Mouse (Mus musculus): ENCODE measurements around the gene Ckm. TPM values are rescaled to one million over a fixed set of nuclear protein-coding genes. Genes with fewer than 3 reads are reported as not detected.

Gene Ckm
- polyA plus RNA-seq, 1 experiment from 2014 or later: 910 TPM

DNA sequence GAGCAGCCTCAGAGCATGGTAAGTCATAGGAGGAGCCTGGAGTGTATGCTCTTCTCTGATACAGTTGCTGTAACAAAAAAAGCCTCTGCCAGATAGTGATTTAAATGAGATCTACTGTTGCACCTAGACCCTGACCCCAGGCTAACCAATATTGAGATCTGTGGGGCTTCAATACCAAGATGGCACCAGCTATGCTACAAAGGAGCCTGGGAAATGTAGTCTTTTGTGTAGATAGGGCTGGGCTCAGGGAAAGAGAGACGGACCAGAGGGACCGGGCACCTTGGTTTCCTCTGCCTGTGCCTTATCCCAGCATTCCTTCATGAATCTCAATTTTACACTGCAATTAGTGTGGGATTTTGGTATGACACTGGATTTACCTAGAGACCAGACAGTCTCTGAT lies 31.2 kb upstream of the Ckm start:
- no peak overlapping the region for H3K9ac ChIP-seq (ENCODE audit: low read length)
- no peak overlapping the region for H3K27ac ChIP-seq (replicated peaks in 1 of 2; ENCODE audit: control insufficient read depth in 1 of 2, insufficient read depth in 1 of 2, low read depth in 2 of 2, low read length in 2 of 2)
- H3K4me2 ChIP-seq (ENCODE audit: low read length): no peak overlapping the region
- no peaks in the 10 kb centered on the region for H3K27me3 ChIP-seq (ENCODE audit: control insufficient read depth, insufficient read depth, low read length)
- H3K9me3 ChIP-seq (ENCODE audit: control insufficient read depth, low read length): no peaks in the 10 kb centered on the region
- H3K36me3 ChIP-seq (ENCODE audit: control insufficient read depth, insufficient read depth, low read length): peaks cover 85% of the 10 kb centered on the region
- ATAC-seq (ENCODE audit: insufficient number of reproducible peaks, insufficient read depth, low FRiP score, low read depth): no peak
- 94% methylated on average over 2 of the region's 2 CpGs for WGBS
- H3K4me3 ChIP-seq (ENCODE audit: control insufficient read depth in 1 of 2, insufficient read depth in 1 of 2, low read depth in 1 of 2, low read length in 2 of 2): no peak overlapping the region
- H3K4me1 ChIP-seq (ENCODE audit: control insufficient read depth in 2 of 2, insufficient read depth in 2 of 2, low read length in 2 of 2): peaks cover 4 to 10% of the 10 kb centered on the region in 2 experiments; a peak in 3 of 4 replicates

DNA sequence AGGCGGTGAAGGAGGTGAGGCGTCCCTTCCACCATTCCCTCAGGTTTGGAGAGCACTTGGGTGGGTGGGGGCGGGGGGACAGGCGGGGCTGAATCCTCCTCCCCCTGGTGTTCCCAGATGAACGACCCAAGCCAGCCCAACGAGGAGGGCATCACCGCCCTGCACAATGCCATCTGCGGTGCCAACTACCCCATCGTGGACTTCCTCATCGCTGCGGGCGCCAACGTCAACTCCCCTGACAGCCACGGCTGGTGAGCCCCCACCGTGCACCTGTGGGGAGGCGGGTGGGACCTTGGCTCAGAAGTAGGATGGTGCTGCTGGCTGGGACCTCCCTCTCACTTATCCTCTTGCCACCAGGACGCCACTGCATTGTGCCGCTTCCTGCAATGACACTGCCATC lies 29.2 kb upstream of the Ckm start:
- WGBS: 79% methylated on average over 18 of the region's 18 CpGs
- Histone ChIP-seq H3K4me3 (ENCODE audit: control insufficient read depth in 1 of 2, insufficient read depth in 1 of 2, low read depth in 1 of 2, low read length in 2 of 2) (no peak overlapping the region), H3K27me3 (ENCODE audit: control insufficient read depth, insufficient read depth, low read length) (no peaks in the 10 kb centered on the region), H3K9ac (ENCODE audit: low read length) (no peak overlapping the region), H3K4me1 (ENCODE audit: control insufficient read depth in 2 of 2, insufficient read depth in 2 of 2, low read length in 2 of 2) (peaks cover 4 to 8% of the 10 kb centered on the region in 2 experiments; a peak in 2 of 4 replicates), H3K27ac (replicated peaks in 1 of 2; ENCODE audit: control insufficient read depth in 1 of 2, insufficient read depth in 1 of 2, low read depth in 2 of 2, low read length in 2 of 2) (no peak overlapping the region), H3K36me3 (ENCODE audit: control insufficient read depth, insufficient read depth, low read length) (peaks cover 90% of the 10 kb centered on the region), H3K9me3 (ENCODE audit: control insufficient read depth, low read length) (no peaks in the 10 kb centered on the region), H3K4me2 (ENCODE audit: low read length) (no peak overlapping the region)
- ATAC-seq (ENCODE audit: insufficient number of reproducible peaks, insufficient read depth, low FRiP score, low read depth): no peak

DNA sequence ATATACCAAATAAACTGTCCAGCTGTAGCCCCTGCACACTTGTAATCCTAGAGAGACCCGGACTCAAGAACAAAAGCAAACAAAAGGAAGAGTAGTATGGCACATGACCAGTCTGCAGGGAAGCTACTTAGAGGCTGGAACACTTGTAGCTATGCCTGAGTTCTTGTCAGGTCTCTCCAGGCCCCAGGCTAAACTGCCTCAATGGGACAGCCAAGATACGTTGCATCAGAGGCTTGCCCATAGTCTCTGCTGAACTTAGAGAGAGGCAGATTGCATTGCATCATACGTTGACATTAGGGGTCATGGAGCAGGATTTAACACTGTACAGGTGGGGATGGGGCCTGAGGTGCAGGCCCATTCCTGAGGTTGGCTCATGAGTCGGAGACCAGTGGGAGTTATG lies 28.6 kb upstream of the Ckm start:
- Histone ChIP-seq H3K36me3 (ENCODE audit: control insufficient read depth, insufficient read depth, low read length) (peaks cover 84% of the 10 kb centered on the region), H3K4me2 (ENCODE audit: low read length) (no peak overlapping the region)

DNA sequence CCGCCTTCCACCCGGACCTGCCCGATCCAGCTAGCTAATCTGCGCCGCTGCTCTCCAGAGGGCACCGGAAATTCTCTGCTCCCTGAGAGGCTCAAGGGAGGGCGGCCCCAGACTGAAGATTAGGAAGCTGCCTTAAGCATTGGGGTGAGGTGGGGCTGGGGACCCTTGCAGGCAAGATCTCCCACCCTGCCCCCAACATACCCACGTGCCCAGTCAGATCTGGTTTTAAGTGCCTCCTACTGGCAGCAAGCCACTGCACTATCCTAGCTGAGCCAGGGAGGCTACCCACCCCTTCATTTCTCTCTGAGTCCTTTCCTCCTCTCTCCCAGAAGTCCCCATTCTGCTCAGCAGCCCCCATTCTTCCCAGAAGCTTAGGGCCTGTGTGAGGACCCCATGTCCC lies 26.5 kb upstream of the Ckm start:
- H3K4me1 ChIP-seq (ENCODE audit: control insufficient read depth in 2 of 2, insufficient read depth in 2 of 2, low read length in 2 of 2): peaks cover 4 to 14% of the 10 kb centered on the region in 2 experiments; a peak in 3 of 4 replicates
- H3K4me2 ChIP-seq (ENCODE audit: low read length): no peak overlapping the region
- H3K27me3 ChIP-seq (ENCODE audit: control insufficient read depth, insufficient read depth, low read length): no peaks in the 10 kb centered on the region
- no peaks in the 10 kb centered on the region for H3K9me3 ChIP-seq (ENCODE audit: control insufficient read depth, low read length)
- H3K4me3 ChIP-seq (ENCODE audit: control insufficient read depth in 1 of 2, insufficient read depth in 1 of 2, low read depth in 1 of 2, low read length in 2 of 2): no peak overlapping the region
- no peak for ATAC-seq (ENCODE audit: insufficient number of reproducible peaks, insufficient read depth, low FRiP score, low read depth)
- WGBS: 49% methylated on average over 8 of the region's 8 CpGs
- no peak overlapping the region for H3K9ac ChIP-seq (ENCODE audit: low read length)
- H3K36me3 ChIP-seq (ENCODE audit: control insufficient read depth, insufficient read depth, low read length): peaks cover 65% of the 10 kb centered on the region
- H3K27ac ChIP-seq (replicated peaks in 1 of 2; ENCODE audit: control insufficient read depth in 1 of 2, insufficient read depth in 1 of 2, low read depth in 2 of 2, low read length in 2 of 2): peak overlapping the region; percentile 24 to 29; a peak in 1 of 4 replicates

More for the DNA sequence above, 28.6 kb upstream of the Ckm start:
- Histone ChIP-seq H3K9ac (ENCODE audit: low read length) (no peak overlapping the region), H3K4me1 (ENCODE audit: control insufficient read depth in 2 of 2, insufficient read depth in 2 of 2, low read length in 2 of 2) (peaks cover 4 to 8% of the 10 kb centered on the region in 2 experiments; a peak in 2 of 4 replicates), H3K9me3 (ENCODE audit: control insufficient read depth, low read length) (no peaks in the 10 kb centered on the region), H3K27me3 (ENCODE audit: control insufficient read depth, insufficient read depth, low read length) (no peaks in the 10 kb centered on the region), H3K27ac (replicated peaks in 1 of 2; ENCODE audit: control insufficient read depth in 1 of 2, insufficient read depth in 1 of 2, low read depth in 2 of 2, low read length in 2 of 2) (no peak overlapping the region), H3K4me3 (ENCODE audit: control insufficient read depth in 1 of 2, insufficient read depth in 1 of 2, low read depth in 1 of 2, low read length in 2 of 2) (no peak overlapping the region)
- WGBS: 87% methylated on average over 4 of the region's 4 CpGs
- ATAC-seq (ENCODE audit: insufficient number of reproducible peaks, insufficient read depth, low FRiP score, low read depth): no peak

DNA sequence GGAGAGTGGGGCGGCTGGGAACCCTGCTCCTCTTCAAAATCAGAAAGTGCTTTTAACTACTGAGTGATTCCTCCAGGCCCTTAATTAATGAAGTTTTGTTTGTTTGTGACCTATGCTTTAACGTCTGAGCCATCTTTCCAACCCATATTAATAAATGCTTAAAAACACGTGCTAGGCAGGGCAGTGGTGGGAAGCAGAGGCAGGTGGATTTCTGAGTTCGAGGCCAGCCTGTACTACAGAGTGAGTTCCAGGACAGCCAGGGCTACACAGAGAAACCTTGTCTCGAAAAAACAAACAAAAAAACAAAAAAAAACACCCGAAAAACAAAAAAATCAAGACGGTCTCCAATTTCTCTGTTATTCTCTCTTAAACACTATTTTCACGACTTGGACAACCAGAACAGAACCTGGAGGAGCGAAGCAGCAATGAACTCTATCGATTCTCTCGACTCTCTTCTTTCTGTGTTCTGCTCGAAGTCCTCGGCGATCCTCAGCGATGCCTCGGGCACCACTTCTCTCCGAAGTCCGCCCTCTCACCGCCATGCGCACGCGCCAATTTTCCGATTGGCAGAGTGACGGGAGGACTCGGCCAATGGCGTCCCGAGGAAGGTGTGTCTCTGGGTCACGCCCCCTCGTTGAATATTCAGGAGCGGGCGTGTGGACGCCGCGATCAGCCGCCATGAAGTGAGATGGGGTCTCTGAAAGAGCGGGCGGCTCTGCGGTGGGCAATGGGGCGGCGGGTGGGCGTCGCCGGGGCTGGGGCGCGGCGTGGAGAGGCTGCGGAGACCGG lies 23.0 kb upstream of the Ckm start, which contains the start of gene Ercc2:
TSS of gene Ercc2 (plus strand) at position 634 of the 789 bp plus-strand sequence.
- Histone ChIP-seq H3K4me3 (ENCODE audit: control insufficient read depth in 1 of 2, insufficient read depth in 1 of 2, low read depth in 1 of 2, low read length in 2 of 2) (peak within 1 kb of the TSS; percentile 85 to 87), H3K27ac (replicated peaks in 1 of 2; ENCODE audit: control insufficient read depth in 1 of 2, insufficient read depth in 1 of 2, low read depth in 2 of 2, low read length in 2 of 2) (peak within 1 kb of the TSS in 1 of 2 experiments; percentile 50; a peak in 1 of 4 replicates), H3K4me2 (ENCODE audit: low read length) (peak within 1 kb of the TSS; percentile 91), H3K36me3 (ENCODE audit: control insufficient read depth, insufficient read depth, low read length) (peaks cover 58% of the 10 kb centered on the region), H3K4me1 (ENCODE audit: control insufficient read depth in 2 of 2, insufficient read depth in 2 of 2, low read length in 2 of 2) (peaks cover 4 to 18% of the 10 kb centered on the region in 2 experiments; a peak in 3 of 4 replicates), H3K9ac (ENCODE audit: low read length) (peak within 1 kb of the TSS; percentile 88), H3K27me3 (ENCODE audit: control insufficient read depth, insufficient read depth, low read length) (no peaks in the 10 kb centered on the region), H3K9me3 (ENCODE audit: control insufficient read depth, low read length) (no peaks in the 10 kb centered on the region)
- peak; percentile 89 for ATAC-seq (ENCODE audit: insufficient number of reproducible peaks, insufficient read depth, low FRiP score, low read depth)
- 7% methylated on average over 44 of the region's 48 CpGs for WGBS

DNA sequence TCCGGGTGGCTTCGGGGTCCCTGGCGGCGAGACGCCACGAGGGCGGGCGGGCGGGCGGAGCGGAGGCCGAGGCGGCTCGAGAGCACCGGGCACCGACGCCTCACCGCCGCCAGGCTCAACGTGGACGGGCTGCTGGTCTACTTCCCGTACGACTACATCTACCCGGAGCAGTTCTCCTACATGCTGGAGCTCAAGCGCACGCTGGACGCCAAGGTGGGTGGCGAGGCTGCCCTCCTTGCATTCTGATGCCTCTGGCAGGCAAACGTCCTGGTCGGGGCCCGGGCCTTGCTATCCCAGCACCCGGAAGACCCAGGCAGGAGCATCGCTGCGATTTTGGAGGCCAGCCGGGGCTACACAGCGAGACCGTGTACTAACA lies 22.4 kb upstream of the Ckm start:
- ATAC-seq (ENCODE audit: insufficient number of reproducible peaks, insufficient read depth, low FRiP score, low read depth): peak; percentile 32
- H3K4me2 ChIP-seq (ENCODE audit: low read length): peak overlapping the region; percentile 91
- no peaks in the 10 kb centered on the region for H3K9me3 ChIP-seq (ENCODE audit: control insufficient read depth, low read length)
- H3K27ac ChIP-seq (replicated peaks in 1 of 2; ENCODE audit: control insufficient read depth in 1 of 2, insufficient read depth in 1 of 2, low read depth in 2 of 2, low read length in 2 of 2): peak overlapping the region in 1 of 2 experiments; percentile 50; a peak in 1 of 4 replicates
- peak overlapping the region; percentile 85 to 87 for H3K4me3 ChIP-seq (ENCODE audit: control insufficient read depth in 1 of 2, insufficient read depth in 1 of 2, low read depth in 1 of 2, low read length in 2 of 2)
- WGBS: under 1% methylated on average over 21 of the region's 37 CpGs
- H3K4me1 ChIP-seq (ENCODE audit: control insufficient read depth in 2 of 2, insufficient read depth in 2 of 2, low read length in 2 of 2): peaks cover 4 to 18% of the 10 kb centered on the region in 2 experiments; a peak in 3 of 4 replicates
- no peaks in the 10 kb centered on the region for H3K27me3 ChIP-seq (ENCODE audit: control insufficient read depth, insufficient read depth, low read length)
- peak overlapping the region; percentile 88 for H3K9ac ChIP-seq (ENCODE audit: low read length)
- H3K36me3 ChIP-seq (ENCODE audit: control insufficient read depth, insufficient read depth, low read length): peaks cover 59% of the 10 kb centered on the region

DNA sequence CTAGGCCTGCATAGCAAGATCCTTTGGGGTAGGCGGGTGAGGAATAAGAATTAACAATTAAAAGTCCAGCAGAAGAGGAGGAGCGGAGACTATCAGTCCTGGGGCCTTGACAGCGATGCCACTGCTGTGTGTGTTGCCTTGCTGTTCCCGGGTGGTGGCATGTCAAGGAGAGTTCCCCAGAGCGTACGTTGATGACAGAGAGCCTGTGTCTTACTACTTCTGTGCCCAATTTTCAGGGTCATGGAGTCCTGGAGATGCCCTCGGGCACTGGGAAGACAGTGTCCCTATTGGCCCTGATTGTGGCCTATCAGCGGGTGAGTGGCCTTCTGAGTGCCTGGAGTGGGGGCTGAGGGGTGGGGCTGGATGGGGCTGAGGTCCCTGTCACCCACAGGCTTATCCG lies 20.9 kb upstream of the Ckm start:
- Histone ChIP-seq H3K4me3 (ENCODE audit: control insufficient read depth in 1 of 2, insufficient read depth in 1 of 2, low read depth in 1 of 2, low read length in 2 of 2) (no peak overlapping the region), H3K27ac (replicated peaks in 1 of 2; ENCODE audit: control insufficient read depth in 1 of 2, insufficient read depth in 1 of 2, low read depth in 2 of 2, low read length in 2 of 2) (no peak overlapping the region), H3K27me3 (ENCODE audit: control insufficient read depth, insufficient read depth, low read length) (no peaks in the 10 kb centered on the region), H3K4me2 (ENCODE audit: low read length) (no peak overlapping the region), H3K4me1 (ENCODE audit: control insufficient read depth in 2 of 2, insufficient read depth in 2 of 2, low read length in 2 of 2) (peaks cover 0 to 10% of the 10 kb centered on the region in 2 experiments; a peak in 2 of 4 replicates), H3K36me3 (ENCODE audit: control insufficient read depth, insufficient read depth, low read length) (peaks cover 59% of the 10 kb centered on the region), H3K9ac (ENCODE audit: low read length) (no peak overlapping the region), H3K9me3 (ENCODE audit: control insufficient read depth, low read length) (no peaks in the 10 kb centered on the region)
- no peak for ATAC-seq (ENCODE audit: insufficient number of reproducible peaks, insufficient read depth, low FRiP score, low read depth)
- WGBS: 89% methylated on average over 9 of the region's 9 CpGs
